Mouse (Mus musculus) cerebellum, adult 9-11 months (tissue): ENCODE measurements around the gene Slc3a2.
A peak's percentile ranks its signal among the peaks of the same experiment; 100 is the strongest.

Experiments
- DNase-seq: peaks from one replicate; pipeline ENCODE4 v3.0.0; 2022

Gene Slc3a2

DNA sequence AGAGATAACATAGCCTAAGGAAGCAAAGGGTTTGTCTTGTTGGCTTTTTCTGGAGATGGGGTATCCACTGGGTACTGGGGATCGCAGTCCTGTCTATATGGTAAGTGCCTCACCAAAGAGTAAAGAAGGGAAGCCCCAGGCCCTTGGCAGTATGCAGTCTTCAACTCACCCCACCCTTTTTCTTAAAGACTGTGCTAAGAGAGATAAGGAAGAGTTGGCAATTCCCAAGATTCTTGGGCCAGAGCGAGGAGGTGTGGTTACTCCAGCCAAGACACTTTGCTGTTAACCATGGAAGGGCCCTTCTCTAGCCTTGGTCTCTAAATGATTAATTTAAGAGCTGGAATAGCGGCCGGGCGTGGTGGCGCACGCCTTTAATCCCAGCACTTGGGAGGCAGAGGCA lies 16.2 kb downstream of the Slc3a2 start:
- DNase-seq, result no peak

DNA sequence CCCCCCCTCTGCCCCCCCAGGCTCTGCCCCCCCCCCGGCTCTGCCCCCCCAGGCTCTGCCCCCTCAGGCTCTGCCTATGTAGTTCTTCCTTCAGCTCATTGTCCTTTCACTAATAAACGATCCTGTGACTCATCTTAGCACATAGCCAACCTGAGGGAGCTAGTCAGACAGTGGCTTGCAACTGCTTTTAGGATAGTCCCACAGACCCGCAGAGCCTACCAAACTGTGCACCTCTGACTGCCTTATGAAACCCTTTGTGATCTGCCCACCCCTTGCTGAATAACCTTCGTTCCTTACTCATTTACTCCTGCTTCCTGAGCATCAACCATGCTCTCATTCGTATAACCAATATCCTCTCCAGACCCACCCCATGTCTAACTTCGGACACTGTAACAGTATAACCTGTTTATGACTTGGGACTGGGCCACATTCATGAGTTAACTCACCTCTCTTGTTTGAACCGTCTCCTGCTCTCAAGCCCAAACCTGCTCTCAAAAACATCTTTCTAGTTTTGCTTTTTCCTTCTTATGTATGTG lies 17.0 kb downstream of the Slc3a2 start:
- no peak for DNase-seq

DNA sequence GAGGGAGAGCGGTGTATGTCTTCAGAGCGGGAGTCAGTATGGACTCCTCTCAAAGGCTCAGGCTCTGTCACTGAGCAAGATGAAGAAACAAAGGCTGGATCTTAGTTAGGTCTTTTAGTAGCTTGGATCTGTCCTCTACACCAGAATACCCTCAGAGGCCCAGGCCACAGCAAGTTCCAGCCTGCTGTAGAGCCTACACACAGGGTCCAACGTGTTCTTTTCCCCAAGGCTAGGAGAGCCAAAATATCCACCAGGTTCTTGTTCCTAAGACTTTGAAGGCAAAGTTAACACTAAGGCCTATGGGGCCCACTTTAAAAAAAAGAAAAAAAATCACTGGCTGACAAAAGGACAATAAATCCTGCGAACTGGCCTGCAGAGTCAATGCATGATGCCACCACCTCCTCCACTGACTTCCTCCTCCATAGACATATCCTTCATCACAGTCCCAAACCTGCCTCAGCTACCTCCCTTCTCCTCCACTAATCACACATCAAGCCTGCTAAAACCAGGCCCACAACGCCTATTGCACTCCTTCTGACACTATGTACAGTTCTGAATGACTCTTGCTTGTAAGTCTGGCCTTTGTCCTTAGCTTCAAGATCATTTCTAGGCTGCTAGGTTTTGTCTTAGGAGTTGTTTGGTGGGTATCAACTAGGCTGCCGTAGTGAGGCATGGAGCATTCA lies 18.0 kb downstream of the Slc3a2 start:
- DNase-seq, result no peak

DNA sequence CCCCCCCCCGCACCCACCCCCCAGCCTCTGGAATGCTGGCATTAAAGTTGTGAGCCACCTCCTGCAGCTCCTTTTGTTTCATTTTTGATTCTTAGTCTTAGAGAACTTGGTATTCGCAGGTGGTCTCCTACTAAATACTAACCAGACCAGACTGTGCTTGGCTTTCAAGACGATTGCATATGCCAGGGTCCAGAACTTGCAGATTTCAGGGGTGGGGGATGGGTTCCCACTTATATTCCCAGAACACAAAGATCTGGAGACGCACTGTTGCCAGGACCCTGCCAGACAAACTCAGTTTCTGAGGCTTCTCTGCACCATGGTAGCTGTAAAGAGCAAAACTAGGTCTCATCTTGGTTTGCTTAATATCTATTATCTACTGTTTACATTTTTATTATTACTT lies 19.6 kb downstream of the Slc3a2 start:
- DNase-seq, result no peak

GRCm38 (mm10) chr19:8702458-8702857 lies 20.7 kb downstream of the Slc3a2 start:
- no peak for DNase-seq

- no peak for DNase-seq
Measured at GRCm38 (mm10) chr19:8699652-8700051, 23.5 kb downstream of the Slc3a2 start.

DNA sequence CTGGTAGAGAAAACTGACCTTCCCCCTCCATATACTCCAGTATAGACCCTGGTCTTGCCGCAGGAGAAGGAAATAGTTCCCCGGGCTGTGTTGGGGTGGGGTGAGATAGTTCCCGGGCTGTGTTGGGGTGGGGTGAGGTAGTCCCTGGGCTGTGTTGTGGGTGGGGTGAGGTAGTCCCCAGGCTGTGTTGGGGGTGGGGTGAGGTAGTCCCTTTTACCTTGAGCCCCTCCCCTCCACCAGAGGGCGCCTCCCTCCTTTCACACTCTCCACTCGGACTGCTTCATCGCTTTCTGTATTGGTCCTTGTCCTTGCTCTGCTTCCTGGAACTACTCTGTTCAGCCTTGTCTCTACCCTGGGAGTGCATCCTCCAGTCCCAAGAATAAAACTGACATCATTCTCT lies 27.8 kb downstream of the Slc3a2 start:
- DNase-seq, result no peak

- no peak for DNase-seq
Measured at GRCm38 (mm10) chr19:8692740-8693139, 30.4 kb downstream of the Slc3a2 start.

- DNase-seq, result no peak
Measured at GRCm38 (mm10) chr19:8691871-8692539, 31.2 kb downstream of the Slc3a2 start.

DNA sequence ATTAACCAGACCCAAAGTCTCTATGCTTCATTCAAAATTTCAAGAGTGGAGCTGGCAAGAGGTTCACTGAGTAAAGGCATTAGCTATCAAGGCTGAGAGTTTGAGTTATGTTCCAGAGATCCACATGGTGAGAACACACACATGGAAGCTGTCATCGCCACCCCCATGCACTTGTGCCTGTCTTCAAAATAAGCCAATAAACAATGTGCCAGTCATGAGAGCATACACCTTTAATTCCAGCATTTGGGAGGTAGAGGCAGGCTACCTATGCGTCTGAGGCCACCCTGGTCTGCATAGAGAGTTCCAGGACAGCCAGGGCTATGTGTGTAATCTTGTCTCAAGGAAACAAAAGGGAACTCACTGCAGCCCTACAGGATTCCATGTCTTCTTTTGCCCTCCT lies 39.5 kb downstream of the Slc3a2 start:
- no peak for DNase-seq

- DNase-seq, result peak; percentile 37
Measured at GRCm38 (mm10) chr19:8682996-8683395, 40.2 kb downstream of the Slc3a2 start.

- DNase-seq, result no peak
Measured at GRCm38 (mm10) chr19:8681633-8682362, 41.4 kb downstream of the Slc3a2 start.

- no peak for DNase-seq
Measured at GRCm38 (mm10) chr19:8679031-8679779, 44.0 kb downstream of the Slc3a2 start.

GRCm38 (mm10) chr19:8673336-8674063 lies 49.7 kb downstream of the Slc3a2 start:
- DNase-seq, result no peak

GRCm38 (mm10) chr19:8672859-8673258 lies 50.3 kb downstream of the Slc3a2 start:
- DNase-seq, result no peak

- no peak for DNase-seq
Measured at GRCm38 (mm10) chr19:8665746-8666145, 57.4 kb downstream of the Slc3a2 start.

DNA sequence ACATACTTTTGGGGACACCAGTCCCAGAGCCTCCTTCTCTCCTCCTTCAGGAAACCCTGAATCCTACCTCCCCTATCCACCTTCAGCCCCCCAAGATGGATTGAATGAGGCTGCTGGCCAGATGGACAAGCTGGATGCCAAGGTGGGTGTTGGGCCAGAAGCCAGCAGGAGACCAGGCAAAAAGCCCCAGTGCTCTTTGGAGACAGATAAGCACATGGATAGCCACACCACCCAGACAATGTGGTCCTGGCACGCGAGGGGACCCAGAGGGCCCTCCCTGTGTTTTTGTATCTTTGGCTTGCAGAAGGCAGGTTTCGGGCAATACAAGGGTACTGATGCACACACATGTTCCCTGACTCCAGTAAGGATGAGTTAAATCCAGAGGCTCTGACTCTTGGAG lies 58.3 kb downstream of the Slc3a2 start:
- no peak for DNase-seq

DNA sequence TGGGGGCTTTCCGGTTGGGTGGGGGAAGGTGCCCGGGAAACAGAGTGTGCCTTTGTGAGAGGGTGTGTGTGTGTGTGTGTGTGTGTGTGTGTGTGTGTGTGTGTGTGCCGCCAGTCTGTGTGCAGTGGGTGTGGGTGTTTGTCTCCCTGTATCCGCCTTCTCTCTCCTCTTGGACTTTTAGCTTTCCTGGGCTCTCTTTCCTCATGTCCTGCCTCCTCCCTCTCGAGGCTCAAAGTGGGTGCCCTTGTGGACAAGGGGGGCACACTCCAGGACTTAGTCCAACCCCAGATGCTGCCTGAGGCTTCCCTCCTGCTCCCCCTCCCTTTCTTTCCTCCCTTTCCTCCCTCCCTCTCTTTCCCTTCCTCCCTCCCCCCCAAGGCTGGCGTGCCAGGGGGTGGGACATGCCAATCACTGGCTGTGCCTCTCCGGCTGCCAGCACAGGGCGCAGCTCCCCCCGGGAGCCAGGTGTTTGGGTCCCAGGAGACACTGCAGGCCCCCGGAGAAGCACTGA lies 59.2 kb downstream of the Slc3a2 start:
- no peak for DNase-seq

DNA sequence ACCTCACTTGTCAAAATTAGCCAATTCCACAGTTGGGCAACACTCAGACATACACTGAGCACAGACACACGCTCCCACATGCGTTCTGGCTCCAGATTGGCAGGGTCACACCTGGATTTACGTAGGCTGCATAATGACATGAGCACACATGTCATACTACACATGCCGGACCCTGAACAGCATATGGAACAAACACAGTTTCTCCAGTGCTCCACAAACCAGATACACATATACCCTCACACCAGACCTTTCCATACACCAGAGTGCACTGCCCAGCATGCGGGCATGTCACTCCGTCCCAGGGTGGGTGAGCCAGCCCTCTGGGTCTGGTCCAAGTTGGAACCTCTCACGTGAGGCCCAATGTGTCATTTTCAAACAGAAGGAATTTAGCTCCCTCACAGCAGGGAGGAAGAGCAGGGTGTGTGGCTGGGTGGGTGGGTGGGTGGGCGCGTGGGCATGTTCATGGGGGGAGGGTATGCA lies 59.8 kb downstream of the Slc3a2 start, which contains the start of gene Chrm1:
Gene Chrm1 (plus strand): TSS at position 430 of the 480 bp plus-strand sequence.
- DNase-seq, result no peak

DNA sequence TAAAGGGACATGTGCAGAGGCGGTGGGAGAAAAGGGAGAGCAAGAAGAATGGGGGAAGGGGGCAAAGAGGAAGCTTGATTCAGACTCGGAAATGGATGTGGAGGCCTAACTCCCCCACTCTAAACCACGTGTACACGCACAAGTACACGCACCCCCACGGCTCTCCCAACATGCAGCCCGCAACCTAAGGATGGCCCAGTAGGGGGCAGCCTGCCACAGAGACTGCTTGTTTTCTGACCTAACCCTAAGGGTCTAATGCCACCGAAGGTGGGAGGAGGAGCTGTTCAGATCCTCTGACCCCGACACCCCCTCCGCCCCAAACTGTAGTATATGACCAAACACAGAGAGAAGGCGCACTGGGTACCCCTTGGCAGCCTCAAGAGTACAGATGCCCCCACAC lies 60.8 kb downstream of the Slc3a2 start:
- DNase-seq, result peak; percentile 8

GRCm38 (mm10) chr19:8661821-8662307 lies 61.3 kb downstream of the Slc3a2 start:
- no peak for DNase-seq
